Mouse (Mus musculus) ZHBTc4 (cell line): ENCODE measurements around the gene Fscn3.

Experiments
- DNase-seq: peaks from one replicate; pipeline ENCODE4 v3.0.0-alpha.2; 2011; ENCODE audit warnings: low read depth, low spot score

Gene Fscn3

DNA sequence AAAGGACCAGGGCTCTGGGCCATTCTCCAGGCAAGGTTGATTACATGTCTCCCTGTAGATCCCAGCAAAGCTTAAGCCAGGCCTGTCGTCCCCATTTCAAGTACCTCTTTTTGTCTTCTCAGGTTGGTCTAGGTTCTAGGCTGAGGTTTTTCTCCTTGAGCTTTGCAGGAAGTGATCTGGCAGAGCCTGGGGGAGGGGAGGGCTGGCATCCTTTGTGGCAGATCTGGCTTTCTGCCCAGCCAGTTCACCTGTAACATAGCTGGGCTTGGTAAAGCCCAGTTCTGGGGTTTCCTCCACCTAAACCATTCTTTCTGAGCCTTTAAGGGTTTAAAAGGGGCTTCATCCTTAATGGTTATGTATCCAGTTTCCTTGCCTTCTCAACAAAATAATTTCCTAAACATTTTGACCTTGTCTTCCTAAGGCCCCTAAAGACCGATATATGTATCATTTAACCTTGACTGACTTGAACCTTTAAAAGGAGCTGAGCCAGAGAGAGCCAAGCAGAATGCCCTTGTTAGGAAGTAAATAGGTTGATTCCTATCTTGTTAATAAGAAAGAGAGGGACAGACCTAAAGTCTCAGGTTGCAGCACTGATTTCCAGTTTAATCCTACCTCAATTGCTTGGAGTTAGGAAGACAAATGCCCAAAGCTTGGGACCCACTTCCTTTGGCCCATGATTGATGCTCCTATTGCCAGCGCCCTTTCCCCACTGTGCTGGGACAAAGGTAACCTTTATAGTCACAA is at the start of gene Fscn3:
TSS of gene Fscn3 (plus strand) at position 694 of the 744 bp plus-strand sequence.
- DNase-seq, result no peak

DNA sequence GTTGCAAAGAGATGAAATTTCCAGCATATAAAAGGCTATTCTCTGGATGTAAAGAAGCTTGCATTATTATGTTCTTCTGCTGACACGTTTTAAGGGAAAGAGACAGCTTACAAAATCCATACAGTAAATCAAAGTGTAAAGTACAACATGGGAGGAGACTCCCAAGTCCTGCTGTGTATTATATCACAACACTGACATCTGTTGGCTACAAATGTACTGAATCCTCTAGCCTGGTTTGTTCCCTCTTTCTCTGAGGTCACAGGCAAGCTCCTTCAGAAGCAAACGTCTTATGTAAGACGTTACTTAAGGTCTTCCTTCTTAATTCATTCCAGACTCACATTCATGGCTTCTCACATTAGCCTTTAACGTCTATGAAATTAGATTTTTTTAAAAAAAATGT is 45.6 kb upstream of the Fscn3 start:
- no peak for DNase-seq

DNA sequence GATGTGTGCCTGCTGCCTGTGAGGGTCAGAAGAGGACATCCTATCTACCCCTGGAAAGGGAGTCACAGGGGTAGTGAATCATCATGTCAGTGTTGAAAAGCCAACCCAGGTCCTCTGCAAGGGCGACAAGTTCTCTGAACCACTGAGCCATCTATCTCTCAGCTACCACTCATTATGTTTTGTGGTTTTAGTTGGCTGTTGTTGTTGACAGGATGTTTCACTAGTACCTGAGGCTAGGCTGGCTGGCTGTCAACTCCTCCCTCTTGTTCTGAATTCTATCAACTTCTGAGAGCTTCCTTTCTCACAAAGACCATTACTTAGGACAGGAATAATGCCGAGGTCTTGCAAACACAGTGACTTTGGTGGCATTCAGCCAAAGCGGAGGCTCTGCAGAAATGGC is 42.4 kb upstream of the Fscn3 start:
- DNase-seq, result no peak

DNA sequence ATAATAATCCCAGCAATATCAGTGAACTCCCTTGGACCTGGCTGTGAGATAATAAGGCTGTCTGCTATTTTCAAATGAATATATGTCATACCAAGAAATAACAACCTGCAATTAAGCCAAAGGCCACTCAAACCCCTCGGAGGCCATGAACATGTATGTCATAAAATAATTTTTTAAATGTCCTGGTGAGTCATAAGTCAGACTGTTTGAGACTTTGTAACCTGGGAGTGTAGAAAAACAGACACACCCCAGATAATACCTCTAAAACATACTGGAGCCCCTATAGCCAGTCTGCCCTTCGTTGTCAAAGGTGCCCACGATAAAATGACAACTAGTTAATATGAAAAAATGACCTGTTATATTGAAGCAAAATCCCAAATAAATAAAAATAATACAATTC is 38.6 kb upstream of the Fscn3 start:
- DNase-seq, result no peak

DNA sequence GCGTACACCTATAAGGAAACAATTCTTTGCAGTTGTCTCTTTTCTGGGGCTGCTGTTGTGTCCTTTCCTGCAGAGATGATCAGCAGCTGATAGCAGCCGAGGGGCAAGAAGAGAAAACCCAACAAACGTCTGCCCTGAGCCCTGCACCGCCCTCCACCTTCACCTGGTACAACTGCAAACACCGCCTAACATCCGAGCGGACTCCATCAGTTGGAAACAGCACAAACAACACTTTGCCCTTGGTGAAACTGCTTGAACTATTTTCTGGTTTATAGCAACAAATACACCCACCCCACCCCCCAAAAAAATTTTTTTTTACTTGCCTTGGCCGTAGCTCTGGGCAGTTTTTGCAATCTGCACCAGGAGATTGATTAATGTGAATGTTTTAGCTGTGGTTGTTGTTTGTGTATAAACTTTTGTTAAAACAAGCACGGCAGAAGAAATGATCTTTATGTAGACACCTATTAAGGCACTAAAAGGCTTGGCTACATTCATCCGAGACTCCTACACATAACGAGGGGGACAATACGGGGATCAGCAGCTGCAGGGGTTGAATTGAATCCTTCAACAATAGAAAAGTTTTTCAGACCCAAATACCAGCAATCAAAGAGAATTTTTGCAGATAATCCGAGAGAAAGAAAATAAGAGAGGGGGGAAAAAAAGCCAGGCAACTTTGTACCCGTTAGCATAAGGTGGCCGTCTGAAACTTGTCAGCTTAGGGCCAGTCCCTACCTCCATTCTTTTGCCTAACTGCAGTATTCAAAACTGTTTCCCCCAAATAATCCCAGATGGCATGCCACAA is 31.3 kb upstream of the Fscn3 start:
- no peak for DNase-seq

DNA sequence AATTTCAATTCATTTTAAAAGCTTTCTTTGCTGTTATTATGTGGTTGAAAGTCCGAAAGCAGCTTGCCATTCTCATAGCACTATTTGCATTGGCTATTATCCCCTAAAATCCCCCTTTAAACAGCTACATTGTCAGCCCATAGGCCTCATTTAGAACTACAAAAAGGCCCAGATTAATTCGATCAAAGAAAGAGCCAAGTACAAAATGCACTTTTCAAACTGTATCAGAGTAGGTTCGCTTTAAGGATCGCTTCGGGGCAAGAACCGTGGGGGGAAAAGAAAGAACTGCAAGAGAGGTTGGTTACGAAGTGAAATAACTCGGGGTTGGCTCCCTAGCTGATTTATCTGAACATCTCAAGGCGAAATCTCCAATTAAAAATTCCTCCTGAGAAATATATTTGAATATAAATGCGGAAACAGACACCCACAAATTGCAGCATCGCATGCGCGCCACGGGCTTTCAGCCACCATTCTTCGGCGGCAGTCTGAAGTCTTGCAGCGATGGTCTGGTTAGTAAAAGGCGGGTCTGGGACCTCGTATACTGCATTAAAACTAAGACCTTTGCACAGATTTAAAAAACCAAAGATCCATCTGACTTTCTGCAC is 30.6 kb upstream of the Fscn3 start:
- no peak for DNase-seq

DNA sequence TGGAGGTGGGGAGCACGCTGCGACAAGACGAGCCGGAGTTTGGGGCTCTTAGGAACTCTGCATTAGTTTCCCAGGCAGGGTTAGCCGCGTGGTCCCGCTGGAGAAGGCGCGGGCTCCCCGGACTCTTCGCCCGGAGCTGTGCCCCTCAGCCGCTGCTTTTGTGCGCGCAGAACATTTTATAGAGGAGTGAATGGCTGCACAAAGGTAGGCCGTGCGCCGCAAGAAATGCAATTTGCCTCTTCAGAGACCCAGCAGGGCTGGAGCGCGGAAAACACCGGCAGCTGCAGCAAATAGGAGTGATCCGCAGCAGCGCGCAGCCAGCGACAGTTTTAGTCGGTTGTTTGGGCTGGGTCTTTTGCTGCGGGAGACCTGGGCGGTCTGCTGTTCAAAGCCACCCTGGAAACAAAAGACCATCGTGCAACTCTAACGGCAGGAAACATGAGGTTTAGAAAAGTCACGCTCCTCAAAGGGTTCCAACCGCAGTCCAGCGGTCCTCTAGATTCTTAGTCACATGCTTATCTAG is 29.8 kb upstream of the Fscn3 start, which contains the start of gene Zfp800:
TSS of gene Zfp800 (minus strand) at position 325 of the 523 bp plus-strand sequence.
- peak; percentile 53 for DNase-seq

DNA sequence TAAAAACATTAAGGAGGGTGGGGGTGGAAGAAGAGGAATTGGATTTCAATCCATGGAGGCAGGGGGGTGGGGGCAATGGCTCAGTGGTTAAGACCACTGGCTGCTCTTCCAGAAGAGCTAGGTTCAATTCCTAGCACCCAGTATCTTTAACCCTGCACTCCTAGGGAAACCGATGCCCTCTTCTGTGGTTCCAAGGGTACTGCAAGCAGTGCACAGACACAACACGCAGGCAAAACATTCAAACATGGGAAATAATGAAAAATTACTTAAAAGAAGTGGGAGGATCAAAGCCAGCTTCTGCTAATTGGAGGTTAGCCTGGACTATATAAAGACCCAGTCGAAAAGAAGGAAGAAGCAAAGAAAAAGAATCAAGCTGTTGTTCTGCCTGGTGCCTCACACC is 28.9 kb upstream of the Fscn3 start:
- DNase-seq, result peak; percentile 45

DNA sequence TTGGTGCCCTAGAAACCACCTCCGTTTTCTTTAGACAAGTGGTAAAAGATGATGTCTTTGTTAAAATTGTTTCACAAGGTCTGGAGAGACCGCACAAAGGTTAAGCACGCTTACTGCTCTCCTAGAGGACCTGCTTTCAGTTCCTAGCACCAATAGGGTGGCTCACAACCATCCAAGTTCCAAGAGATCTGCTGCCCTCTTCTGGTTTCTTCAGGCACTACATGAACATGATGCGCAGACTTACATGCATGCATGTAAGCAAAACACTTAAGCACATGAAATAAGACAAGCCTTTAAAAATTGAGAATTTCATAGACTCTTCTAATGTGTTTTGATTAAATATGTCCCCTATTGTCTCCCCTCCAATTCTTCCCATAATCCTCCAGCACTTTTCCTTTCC is 27.8 kb upstream of the Fscn3 start:
- peak; percentile 72 for DNase-seq

DNA sequence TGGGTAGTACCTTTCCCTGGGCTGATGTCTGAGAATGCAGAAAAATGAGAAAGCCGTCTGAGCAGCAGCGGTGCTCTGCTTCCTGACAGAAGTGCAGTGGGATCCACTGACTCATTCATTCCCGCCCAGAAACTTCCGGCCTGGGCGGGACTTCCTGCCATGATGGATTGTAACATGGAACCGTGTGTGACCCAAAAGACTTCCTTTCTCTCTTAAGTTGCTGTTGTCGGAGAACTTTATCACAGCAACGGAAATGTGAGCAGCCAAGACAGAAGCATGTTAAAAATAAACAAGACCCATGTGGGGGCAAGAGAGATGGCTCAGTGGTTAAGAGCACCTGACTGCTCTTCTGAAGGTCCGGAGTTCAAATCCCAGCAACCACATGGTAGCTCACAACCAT is 17.5 kb upstream of the Fscn3 start:
- DNase-seq, result peak; percentile 33

DNA sequence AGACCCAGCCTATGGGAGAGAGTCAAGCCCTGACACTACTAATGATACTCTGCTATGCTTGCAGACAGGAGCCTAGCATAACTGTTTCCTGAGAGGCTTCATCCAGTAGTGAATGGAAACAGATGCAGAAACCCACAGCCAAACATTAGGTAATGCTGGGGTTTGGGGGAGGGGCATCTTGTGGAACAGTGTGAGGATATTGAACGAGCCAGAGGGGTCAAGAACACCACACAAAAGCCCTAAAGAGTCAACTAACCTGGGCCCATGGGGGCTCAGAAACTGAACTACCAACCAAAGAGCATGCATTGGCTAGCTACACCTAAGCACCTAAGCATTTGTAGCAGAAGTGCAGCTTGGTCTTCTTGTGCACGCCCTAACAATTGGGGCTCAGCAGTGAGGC is 16.4 kb upstream of the Fscn3 start:
- no peak for DNase-seq

DNA sequence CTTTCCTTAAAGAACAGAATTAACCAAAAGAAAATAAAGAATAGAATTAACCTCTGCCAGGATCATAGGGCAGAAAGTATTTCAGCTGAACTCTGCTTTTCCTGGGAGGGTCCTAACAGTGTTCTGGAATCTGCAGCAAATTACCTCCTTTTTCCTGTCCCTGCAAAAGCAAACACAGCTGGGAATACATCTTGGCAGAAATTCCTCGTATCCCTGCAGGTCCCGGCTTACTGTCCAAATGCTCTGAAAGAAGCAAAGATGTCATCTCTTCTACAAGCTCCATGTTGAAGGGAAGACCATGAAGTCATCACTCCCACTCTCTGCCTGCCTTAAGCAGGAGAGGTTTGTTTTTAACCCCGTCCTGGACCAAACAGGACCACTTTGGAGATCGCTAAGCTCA is 10.6 kb upstream of the Fscn3 start:
- no peak for DNase-seq

DNA sequence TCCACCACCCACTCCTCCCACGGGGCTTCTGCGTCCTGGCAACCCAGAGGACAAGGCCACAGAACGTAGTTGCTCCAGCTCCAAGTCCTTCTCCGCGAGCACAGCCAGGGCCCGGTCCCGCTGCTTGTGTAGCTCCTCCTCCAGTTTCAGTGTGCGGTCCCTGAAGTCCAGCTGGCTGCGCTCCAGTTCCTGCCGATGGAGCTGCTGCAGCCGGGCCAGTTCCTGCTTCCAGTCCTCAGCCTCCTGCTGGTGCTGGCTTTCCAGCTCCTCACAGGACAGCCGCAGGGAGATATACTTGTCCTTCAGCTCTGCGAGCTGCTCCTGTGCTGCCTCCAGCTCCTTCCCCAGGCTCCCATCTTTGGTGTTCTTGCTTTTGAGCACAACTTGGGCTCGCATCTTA is 9.1 kb upstream of the Fscn3 start:
- DNase-seq, result no peak

DNA sequence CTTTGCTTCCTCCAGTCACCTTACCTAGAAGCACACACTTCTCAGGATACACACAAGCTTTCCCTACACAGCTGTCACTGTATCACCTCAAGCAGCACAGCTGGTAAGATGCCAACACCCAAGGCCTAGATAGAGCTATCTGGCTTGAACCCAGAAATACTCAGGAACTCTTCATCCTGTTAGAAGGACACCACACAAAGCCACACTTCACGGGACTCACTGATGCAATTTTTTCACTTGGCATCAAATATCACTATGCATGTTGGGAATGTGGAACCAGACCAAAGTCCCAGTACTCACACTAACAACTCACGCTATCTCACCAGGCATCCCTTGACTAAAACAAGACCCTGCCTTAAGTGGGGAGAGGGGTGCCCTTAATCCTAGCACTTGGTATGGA is 7.9 kb upstream of the Fscn3 start:
- no peak for DNase-seq

DNA sequence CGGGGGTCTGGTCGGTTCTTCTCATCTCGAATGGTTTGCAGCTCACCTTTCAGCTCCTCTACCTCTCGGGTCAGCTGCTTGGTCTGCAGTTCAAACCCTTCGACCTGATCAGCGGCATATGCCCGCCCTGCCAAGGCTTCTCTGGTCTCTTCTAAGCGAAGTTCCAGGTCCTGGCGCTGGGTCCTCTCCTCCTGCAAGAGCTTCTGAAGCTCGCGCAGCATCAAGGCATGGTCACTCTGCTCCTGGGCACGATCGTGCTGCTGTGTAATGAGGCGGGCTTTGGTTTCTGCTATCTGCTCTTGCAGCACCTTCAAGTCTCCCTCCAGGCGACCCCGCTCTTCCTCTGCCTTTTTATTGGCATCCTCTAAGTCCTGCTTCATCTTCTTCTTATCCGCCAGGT is 7.2 kb upstream of the Fscn3 start:
- no peak for DNase-seq

DNA sequence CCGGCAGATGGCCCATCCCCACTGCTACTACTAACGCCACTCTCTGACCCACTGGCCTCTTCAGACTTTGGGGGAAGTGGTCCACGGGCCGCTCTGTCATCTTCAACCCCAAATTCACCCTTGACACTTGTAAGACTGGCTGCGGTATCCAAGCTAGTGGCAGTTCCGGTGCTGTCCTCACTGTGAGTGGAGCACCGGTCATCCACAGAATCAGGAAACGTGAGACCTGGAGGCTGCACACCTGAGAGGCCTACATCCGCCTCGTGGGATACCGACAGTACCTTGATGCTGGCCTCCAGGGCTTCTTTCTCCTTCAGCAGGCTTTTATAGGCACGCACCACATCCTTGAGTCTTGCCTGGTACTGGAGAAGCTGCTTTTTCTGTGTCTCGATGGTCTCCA is 6.7 kb upstream of the Fscn3 start:
- DNase-seq, result no peak

DNA sequence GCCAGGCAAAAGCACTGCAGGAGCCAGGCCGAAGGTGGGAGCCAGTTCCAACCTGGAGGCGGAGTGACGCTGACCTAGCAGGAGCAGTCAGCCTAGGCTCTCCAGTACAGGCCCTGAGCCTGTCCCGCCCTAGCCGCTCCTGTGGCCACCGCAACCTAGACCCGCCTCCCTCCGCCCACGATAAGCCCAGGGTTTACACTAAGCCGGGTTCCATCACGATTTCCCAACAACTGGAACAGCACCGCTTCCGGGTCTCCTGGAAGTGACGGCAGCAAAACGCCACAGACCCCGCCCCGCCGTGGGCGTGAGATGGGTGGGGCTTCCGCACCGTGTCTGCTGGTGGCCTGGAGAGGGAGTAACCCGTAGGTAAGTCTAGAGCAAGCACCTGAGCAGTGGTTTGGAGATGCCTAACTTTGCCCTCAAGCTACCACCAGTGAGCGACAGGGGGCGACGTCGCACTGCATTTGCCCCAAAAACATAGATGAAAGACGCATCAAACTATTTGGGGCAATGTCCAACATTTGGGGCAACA is 6.1 kb upstream of the Fscn3 start:
- DNase-seq, result peak; percentile 97

DNA sequence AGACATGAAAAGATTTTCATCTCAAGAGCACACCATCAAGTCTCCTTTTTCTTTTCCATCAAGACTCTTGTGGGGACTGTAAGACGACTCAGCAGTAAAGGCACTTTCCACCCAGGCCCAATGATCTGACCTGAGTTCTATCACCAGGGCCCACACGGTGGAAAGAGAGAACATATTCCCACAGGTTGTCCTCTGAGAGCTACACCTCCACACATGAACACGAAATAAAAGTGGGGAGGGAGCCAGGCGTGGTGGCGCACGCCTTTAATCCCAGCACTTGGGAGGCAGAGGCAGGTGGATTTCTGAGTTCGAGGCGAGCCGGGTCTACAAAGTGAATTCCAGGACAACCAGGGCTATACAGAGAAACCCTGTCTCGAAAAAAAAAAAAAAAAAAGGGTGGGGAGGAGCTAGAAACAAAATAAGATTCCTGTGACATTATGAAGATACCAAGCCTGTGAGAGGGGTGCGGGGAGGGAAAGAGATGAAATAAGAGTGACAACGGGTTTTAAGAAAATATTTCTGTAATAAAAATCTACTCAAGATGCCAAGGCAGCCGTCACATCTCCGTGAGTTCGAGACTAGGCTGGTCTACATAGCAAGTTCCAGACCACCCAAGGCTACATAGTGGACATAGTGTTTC is 4.8 kb upstream of the Fscn3 start:
- no peak for DNase-seq

DNA sequence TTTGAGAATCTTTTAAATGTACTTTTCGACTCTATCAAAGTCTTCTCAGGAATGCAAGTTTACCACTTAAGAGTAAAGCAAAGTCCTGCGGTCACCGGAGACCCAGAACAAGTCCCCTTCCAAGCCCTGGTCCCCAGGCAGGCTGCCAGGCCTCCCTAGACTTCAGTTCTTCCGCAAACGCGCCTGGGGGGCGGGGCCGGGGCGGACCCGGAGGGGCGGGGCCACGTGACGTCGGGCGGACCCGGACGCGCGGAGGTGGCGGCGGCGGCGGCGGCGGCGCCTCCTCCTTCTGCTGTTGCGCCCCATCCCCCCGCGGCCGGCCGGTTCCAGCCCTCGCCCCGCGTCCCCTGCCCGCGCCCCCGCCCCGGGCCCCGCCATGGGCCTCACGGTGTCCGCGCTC is 4.3 kb upstream of the Fscn3 start, which contains the start of gene Arf5:
TSS of gene Arf5 (plus strand) at position 248 of the 400 bp plus-strand sequence.
- DNase-seq, result peak; percentile 86

DNA sequence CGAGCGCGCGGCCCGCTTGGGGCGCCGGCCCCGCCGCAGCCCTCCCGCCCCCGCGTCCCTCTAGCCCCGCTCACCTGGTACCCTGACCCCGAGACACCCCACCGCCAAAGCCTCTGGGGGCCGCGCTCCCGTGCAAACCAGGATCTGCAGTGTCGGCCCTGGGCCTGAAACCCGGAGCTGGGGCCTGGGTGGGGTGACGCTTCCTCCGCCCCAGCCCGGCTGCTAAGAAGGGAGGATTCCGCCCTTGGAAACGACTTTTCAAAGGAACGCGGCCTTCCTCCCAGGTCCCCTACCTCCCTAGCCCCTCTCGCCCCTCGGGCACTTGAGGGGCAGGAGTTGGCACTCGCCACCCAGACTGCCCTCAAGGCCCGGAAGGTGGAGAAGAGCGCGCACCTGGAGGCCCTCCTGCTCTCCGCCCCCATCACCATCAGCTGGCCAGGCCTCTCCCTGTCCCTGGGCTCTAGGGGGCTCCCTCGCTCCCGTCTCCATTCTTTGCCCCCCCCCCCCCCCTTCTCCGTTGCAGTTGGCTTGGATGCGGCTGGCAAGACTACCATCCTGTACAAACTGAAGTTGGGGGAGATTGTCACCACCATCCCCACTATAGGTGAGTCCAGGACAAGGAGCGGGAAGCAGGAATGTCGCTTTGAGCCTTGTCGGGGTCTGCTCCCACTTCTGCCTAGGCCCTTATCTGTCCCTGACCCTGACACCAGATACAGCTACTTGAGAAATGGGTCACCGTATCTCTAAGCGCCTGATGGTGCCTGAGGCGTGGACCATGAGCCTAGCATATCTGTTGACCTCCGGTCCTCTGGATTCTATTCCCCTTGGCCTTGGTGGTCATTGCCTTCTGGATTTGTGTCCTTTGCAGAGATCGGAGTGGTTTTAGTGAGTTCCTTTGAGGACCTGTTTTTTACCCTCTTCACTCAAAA is 3.6 kb upstream of the Fscn3 start:
- peak; percentile 50 for DNase-seq
